Mouse (Mus musculus): ENCODE measurements around the gene Rgs9bp.
"Not testable (repeated sequence)": the region's sequence is repeated elsewhere in the genome, so short reads cannot be mapped to it uniquely, and the experiment has no call there.

Rgs9bp gene

GRCm38 (mm10) chr7:35530544-35530943 is 54.8 kb downstream of the Rgs9bp start:
- DNase-seq (ENCODE audit: low read depth, low spot score) = not testable (repeated sequence)

GRCm38 (mm10) chr7:35530026-35530425 is 55.4 kb downstream of the Rgs9bp start:
- no peak for DNase-seq (ENCODE audit: low read depth, low spot score)

All from A20 (cell line).